Mouse (Mus musculus) urinary bladder, adult 2 months (tissue): ENCODE results near the gene Ssr2. TPM values are rescaled to one million over a fixed set of nuclear protein-coding genes. Genes with fewer than 3 reads are reported as not detected.
A peak's percentile ranks its signal among the peaks of the same experiment; 100 is the strongest.
"Not testable (repeated sequence)": the region's sequence is repeated elsewhere in the genome, so short reads cannot be mapped to it uniquely, and the experiment has no call there.

Source experiments
- DNase-seq: peaks from one replicate; pipeline ENCODE4 v3.0.0; 2022; ENCODE audit warnings: low spot score
- polyA plus RNA-seq: library from polyadenylated mRNA; depleted of rRNA; stranded (reverse); fragments of >200 nt; gene quantifications from 2 replicates; pipeline ENCODE4 v1.2.3, GENCODE M21; 2012

The Ssr2 gene
- polyA plus RNA-seq, 1 experiment, result 150 TPM

DNA sequence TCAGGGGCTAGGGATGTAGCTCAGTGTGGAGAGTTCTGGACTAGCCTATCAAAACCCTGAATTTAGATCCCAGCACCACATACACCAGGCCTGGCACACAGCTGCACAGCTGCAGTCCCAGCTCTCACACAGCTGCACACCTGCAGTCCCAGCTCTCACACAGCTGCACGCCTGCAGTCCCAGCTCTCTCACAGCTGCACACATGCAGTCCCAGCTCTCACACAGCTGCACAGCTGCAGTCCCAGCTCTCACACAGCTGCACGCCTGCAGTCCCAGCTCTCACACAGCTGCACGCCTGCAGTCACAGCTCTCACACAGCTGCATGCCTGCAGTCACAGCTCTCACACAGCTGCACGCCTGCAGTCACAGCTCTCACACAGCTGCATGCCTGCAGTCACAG lies 20.9 kb downstream of the Ssr2 start:
- not testable (repeated sequence) for DNase-seq

DNA sequence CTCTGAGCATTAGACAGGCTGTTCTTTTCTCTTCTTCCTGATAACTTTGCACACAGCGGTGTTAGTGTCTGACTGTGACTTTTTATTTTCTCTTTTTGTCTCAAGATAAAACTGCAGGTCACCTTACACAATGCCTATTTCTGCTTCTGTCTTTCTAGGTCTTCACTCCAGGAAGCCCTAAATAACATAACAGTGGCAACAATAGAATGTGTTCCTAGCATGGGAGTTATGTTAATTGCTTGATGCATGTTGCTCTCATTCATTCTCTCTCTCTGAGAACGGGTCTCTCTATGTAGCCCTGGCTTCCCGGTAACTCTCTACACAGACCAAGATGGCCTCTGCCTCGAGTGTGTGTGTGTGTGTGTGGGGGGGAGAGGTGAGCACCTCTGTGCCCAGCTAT lies 26.8 kb downstream of the Ssr2 start:
- DNase-seq, result no peak

DNA sequence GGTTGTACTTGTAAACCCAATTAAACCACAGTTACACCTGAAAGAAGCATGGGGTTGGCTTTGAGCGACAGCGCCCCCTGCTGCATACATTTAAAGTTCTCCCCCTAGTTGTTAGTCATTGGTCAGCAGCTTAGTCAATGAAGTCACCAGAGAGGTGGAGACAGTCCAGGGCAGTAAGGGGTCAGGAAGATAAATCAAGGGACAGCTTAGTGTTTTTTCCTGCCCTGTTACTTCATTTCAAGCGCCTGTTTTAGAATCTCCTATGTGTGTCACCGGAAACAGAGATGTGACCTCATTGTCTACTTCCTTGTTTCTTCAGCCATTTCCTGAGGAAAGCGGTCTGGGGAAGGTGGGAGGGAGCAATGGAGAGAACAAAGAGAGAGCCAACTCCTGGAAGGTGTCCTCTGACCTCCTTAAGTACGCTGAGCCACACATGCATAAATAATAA lies 28.1 kb downstream of the Ssr2 start:
- no peak for DNase-seq

DNA sequence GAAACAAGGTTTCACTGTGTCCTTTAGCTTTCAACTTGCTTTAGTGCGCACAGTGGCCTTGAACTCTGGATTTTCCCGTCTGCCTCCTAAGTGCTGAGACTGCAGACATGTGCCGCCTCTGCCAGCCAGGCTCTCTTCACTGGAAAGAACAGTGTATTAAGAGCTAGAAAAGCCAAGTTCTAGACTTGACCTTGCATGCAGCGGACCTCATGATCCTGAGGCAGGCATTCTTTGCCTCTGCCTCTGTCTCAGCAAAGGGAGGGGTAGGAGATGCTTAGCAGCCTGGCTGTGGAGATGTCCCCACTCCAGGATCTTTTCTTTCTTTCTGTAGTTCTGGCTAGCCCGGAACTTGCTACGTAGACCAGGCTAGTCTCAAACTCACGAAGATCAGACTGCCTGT lies 29.2 kb downstream of the Ssr2 start:
- DNase-seq, result no peak

DNA sequence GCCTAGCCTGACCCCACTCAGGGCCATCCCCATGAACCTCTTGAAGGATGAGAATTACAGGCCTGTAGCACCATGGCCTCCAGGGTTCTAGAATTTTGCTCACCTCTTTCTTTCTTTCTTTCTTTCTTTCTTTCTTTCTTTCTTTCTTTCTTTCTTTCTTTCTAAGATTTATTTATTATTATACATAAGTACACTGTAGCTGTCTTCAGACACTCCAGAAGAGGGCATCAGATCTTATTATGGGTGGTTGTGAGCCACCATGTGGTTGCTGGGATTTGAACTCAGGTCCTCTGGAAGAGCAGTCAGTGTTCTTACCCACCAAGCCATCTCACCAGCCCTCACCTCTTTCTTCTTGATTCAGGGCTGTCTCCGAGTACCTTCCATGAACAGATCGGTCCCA lies 30.0 kb downstream of the Ssr2 start, which contains the start of gene Arhgef2:
Gene Arhgef2 (plus strand): TSS at position 301 of the 400 bp plus-strand sequence.
- not testable (repeated sequence) for DNase-seq

DNA sequence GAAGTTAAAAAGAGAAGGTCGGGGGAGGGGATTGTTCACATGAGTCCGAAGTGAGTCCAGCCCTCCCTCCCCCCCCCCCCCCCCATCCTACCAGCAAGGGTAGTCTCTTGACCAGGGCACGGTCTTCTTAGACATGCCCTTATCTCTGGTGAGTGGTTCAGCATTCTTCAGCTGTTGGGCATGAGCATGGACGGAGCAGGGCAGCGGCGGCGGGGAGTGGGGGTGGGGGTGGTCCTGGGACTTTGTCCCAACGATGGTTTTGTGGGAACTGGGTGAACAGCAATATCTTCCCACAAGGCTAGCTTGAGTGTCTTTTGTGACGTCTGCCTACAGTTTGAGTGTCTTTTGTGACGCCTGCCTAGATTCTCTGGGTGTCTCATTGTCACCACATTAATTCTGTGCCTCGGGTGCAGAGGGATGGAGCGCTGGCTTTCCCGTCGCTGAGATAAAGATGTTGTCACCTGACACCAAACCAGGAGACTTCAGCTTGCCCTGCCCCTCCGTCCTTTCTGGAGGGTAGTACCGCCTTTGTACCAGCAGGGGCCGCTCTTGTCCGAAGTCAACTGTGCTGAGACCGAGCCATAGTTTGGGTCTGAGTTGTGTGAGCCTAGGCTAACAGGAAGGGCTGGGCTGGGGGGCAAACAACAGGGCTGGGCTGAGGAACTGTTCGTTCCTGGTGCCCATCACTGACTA lies 31.5 kb downstream of the Ssr2 start:
- peak; percentile 79 for DNase-seq

DNA sequence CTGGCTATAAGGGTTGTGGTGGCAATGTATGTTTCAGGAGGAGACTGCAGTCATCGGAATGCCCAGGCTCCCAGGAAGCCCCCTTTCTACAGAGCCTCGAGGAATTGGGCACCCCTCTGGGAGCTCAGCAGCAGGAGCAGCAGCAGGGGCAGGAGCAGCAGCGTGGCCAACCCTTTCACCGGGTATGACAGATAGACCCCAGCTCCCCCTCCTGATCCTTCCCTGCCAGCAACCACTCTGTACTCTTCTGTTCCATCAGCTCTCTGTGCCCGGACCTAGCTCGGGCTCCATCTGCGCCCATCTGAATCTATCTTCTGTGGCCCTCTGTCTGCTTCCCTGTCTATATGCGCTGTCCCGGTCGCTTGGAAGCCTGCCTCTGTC lies 32.1 kb downstream of the Ssr2 start:
- DNase-seq, result no peak

DNA sequence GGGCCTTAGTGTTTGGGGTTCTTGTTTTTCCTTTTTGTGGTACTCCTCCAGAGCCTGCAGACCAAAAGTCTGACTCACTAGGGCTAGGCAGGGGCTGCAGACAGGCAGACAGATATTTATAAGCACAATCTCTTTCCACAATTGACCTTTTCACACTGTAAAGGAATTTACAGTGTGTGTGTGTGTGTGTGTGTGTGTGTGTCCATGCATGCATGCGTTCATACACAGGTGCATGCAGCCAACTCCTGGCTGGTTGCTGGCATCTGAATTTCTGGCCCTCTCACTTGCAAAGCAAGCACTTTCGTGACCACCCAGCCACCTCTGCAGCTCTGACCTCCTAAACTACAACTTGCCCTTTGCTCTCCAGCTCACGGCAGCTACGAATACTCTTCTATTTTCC lies 33.4 kb downstream of the Ssr2 start:
- no peak for DNase-seq

DNA sequence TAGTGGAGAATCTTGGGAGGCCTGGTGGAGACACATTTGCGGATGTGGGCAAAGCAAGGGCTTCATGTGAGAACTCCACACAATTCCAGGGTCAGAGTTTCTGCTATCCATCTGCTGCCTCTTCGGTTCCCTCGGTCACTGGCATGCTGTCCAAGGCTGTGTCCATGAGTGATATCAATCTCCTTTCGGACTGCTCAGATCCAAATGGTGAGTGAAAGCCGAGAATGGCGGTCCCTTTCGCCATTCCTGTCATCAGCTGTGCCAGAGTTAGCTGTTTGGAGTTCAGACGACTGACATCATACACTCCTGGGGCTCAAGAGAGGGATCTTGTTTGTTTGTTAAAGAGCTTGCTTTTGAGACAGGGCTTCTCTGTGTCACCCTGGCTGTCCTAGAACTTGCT lies 38.7 kb downstream of the Ssr2 start:
- no peak for DNase-seq

DNA sequence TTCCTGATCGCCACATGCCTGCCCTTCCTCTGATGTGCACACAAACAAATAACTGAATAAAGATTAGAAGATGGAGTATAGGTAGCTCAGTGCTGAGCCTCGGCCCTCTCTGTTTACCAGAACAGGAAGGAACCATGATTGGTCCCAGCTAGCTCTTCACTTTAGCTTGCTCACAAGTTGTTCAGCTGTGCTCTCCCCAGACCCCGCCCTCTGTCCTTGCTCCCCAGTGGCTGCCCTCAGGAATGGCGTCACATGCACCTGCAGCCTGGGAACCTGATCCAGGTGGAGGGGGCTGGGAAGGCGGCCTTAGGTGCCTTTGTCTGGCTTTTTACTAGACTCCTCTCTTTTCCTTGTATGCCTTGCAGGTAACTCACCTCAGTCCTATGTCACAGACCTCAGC lies 39.4 kb downstream of the Ssr2 start:
- no peak for DNase-seq

DNA sequence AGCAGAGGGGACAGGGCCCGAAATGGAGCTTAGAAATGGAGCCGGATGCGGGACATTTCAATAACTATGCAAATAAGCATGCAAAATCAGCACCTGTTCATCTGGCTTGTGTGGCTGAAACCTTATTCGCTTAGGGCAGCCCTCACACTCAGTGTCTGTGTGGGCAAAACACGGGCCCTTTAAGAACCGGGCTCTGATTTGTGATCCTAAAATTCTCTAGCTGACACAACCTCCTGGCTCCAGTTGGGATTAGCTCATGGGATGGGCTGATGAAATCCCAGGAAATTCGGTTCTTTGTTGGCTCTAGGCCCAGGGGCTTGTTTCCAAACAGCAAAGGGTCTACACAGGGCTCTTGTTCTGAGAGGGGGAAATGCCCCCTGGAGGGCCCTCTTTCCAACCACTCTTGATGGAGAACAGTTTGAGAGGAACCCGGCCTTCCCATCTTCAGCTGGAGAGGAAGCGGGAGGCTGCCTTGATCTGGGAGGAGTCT lies 40.3 kb downstream of the Ssr2 start:
- DNase-seq, result peak; percentile 26

DNA sequence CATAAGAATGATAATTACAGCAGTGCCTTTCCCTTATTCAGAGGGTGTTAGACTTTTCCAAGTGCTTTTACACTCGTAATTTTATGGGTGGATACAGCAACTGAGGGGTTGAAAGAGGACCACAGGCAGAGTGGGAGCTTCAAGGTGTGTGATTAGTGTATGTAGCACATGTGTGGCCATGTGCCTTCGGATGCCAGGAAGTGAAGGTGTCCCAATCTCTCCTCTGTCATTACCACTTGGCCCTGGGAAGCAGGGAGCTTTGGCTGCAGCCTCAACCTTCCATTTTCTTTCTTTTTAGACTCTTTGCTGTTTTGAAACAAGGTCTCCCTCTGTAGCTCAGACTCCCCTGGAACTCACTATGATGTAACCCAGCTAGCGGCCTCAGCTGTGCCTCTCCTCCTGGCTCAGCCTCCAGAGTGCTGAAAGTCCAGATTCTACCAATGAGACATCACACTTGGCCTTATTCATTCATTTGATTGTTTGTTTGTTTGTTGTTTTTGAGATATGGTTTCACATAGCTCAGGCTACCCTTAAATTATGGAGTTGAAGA lies 41.4 kb downstream of the Ssr2 start:
- no peak for DNase-seq

DNA sequence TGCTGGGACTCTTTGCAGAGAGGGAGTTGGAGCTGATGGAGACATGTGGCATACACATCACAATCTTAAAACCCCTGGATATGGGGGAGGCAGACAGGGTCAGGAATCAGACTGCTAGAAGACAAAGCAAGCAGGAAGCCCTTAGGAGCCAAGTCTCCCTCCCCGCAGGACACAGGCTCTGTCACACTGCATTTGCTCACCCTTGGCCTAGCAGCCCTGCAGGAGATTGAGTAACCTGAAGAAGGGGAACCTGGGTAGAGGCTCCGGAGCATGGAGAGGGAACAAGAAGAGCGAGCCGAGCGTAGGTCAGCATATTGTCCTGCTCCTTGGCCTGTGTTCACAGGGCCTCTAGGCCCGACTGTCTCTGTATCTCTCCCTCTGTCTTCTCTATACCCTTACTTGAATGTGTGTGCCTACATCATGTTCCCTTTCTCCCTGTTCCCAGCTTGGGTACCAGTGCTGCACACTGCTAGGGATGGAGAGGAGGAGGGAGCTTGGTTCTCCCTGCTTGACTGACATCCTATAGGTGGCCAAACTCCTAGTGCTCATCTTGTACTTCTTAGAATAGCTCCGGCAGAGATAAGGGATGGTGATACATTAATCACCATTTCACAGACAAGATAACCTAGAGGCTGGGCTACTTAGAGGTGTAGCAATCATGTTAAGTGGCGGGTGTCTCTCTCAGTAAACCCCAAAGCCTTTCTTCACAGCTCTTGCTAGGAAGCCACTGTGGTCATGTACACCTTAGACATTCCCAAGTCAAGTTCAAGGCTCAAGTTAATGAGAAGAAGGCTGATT lies 42.6 kb downstream of the Ssr2 start:
- DNase-seq, result peak; percentile 19

DNA sequence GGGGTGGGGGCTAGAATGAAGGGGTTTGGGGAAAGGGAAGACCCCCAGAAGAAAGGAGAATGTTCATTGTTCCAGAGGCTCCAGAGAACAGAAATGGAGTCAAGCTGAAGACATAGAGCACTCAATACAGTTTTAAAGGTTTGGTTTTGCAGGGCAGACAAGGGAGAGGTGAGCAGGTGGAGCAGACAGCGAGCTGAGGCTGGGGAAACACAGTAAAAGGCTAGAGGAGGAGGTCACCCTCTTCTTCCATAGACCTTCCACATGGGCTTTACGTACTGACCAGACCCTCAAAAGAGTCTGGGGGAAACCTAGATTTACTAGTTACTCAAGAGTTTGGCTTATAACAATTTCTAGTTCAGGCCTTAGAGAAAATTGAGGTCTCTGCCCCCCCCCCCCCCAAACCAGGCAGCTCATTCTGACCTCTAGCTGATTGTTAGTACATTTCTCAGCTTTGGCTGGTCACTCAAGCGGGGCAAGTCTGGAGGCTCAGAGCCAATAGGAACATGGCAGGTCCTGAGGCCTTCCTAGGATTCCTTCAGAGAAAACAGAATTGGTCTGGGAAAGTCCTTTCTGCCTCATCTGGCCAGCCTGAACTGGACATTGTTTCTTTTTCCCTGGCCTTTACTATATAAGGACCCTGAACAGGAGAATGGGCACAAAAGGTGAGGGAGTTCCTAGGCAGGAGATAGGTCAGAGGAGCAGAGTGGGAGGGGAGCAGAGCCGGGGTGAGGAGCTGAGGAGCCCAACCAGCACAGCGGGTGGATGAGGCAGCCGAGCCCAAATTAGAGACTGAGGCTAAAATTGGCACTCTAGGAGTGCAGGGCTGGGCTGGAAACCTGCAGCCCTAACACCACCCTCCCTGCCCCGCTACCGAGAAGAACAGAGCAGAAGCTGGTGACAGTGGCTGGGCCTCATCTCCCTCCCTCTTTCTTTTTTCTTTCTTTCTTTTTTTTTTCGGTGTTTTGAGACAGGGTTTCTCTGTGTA lies 43.7 kb downstream of the Ssr2 start:
- DNase-seq, result peak; percentile 17

DNA sequence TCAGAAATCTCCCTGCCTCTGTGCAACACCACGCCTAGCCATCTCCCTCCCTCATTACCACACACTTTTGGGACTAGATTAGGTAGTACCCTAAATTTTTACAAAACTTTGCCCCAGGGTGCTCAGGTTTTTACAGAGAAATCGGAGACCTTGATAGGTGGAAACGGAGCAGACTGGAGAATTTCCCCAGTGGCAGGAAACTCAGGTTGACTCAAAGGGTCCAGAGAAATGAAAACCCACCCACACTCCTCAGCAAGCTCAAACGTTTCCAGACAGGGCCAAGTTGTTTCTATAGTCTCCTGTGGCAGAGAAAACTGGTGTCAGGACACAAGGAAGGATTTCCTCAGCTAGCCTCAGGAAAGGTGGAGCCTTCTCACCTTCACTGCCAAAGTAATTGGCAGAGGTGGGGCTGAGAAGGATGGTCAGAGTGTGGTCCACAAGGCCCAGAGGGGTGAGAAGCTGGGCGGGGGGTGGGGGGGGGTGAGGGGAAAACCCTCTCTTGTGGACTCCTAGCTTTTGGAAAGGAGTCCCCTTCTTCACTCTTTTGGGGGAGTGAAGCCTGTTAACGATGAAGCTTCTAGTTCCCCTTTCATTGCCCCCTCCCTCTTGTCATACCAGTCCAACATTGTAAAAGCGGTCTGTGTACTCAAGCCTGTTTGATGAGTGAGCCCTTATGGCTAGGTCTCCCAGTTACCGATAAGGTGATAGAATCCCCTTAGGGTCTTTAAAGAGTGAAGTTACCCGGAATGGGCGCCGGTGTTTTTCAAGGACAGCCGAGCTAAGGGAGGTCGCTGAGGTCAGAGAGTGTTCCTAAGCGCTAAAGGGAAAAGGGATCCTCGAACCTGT lies 44.7 kb downstream of the Ssr2 start:
- DNase-seq, result no peak

DNA sequence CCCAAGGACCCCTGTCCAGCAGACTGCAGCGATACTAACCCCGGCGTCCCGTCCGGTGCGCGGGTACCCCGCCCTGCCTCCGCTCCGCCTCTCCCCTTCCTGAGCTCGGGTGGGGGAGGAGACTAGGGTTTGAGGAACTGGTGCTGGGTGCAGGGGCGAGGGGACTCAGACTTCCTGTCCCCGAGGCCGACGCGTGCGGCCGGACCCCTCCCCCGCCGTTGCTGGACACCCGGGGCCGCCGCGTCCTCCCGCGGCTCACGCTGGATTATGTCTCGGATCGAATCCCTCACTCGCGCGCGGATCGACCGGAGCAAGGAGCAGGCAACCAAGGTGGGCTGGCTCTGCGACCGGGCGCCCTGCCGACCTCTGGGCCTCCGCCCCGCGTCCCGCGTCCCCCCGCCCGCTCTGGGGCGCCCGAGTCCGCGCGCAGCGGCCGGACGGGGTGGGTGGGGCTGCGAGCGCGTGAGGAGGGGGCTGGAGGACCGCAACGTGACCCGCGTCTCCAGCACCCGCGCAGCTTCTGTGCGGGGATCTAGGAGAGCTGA lies 45.4 kb downstream of the Ssr2 start:
- DNase-seq, result peak; percentile 59

DNA sequence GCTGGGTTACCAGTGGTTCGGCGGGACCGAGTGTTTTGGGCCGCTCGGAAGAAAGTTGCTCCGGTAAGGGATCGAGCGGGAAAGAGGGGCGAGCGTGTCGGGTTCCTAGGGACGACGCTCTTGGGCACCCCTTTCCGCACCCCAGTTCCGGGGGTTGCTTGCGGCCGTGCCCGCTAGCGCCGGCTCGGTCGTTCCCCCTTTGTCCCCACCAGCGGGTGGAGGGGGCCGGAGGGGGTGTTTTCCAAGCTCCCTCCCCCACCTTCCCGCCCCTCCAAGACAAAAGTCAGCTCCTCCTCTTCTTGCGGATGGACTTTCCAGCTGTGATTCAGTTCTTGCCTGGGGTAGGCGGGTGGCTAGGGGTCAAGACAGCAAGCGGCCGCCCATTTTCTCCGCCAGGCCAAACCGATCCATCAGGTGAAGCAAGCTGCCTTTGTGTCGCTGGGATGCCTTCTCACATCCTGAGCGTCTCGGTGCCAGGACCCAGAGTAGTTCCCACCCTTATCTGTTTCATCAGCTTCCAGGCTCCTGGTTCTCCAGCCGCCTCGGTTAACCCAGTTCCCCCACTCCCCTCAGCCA lies 45.9 kb downstream of the Ssr2 start:
- no peak for DNase-seq

DNA sequence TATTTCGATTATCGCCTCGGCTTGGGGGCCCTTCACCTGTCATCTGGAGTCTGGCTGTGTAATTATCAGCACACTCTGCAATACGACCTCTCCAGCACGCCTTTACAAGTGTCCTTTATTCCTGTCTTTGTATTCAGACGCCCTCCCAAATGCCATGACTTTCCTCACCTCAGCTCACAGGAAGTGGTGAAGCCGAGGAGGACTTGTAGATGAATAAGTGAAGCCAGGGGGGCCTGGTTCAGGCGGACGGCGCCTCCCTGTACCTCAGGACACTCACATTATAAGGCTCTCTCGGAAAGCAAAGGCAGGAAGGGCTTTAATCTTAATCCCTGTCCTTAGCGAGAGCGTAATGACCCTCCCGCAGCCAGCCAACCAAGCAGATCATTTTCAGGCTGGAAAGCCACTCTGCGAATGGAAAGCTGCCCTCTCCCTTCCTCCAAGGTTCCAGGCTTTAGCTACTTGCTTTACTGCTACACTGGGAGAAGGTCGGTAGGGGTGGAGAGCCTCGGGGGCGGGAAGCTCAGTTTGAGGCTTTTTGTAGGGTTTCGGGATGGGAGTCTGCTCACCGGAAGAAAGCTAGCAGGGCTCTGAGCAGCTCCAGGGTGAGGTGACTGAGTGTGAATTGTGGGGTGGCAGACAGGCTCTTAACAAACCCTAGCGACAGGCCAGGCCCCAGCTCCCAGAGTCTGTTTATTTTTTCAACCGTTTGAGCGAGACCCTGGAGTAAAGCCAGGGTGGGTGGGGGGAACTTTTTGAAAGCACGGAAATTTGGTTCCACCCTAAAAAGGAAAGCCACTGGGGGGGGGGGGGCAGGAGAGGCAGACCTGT lies 46.7 kb downstream of the Ssr2 start:
- DNase-seq, result no peak

DNA sequence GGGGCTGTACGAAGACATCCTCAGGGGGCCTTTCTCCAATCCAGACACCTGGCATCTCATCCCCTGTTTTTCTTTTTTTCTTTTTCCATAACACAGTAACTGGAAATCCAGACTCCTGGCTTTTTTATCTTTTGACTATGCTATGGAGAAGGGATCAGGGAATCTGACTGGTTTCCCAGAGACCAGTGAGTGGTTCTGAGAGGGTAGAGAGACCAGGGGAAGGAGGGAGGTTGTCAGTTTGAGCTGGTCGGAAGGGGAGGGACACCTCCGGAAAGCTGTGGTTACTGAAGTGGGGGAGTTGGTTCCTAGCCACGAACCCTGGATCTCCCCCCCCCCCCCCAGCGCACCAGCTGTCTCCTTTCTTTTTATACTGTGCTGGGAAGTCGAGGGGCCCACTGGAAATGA lies 47.3 kb downstream of the Ssr2 start:
- DNase-seq, result no peak
